Mouse (Mus musculus): ENCODE data around the gene Grtp1.
A peak's percentile ranks its signal among the peaks of the same experiment; 100 is the strongest.

Grtp1 gene

GRCm38 (mm10) chr8:13174305-13174704 is 26.1 kb downstream of the Grtp1 start:
- DNase-seq (ENCODE audit: low spot score), result no peak

- no peak for DNase-seq (ENCODE audit: low spot score)
Observed at GRCm38 (mm10) chr8:13170510-13170909, 29.9 kb downstream of the Grtp1 start.

- DNase-seq (ENCODE audit: low spot score), result no peak
Observed at GRCm38 (mm10) chr8:13164361-13164760, 36.1 kb downstream of the Grtp1 start.

GRCm38 (mm10) chr8:13163563-13163962 is 36.9 kb downstream of the Grtp1 start:
- DNase-seq (ENCODE audit: low spot score), result no peak

- DNase-seq (ENCODE audit: low spot score), result no peak
Observed at GRCm38 (mm10) chr8:13162098-13162497, 38.3 kb downstream of the Grtp1 start.

- DNase-seq (ENCODE audit: low spot score), result no peak
Observed at GRCm38 (mm10) chr8:13160691-13161090, 39.7 kb downstream of the Grtp1 start.

- no peak for DNase-seq (ENCODE audit: low spot score)
Observed at GRCm38 (mm10) chr8:13159377-13159881, 41.0 kb downstream of the Grtp1 start.

GRCm38 (mm10) chr8:13158718-13159376 is 41.6 kb downstream of the Grtp1 start, which contains the start of gene Lamp1:
Gene Lamp1 (plus strand): TSS chr8:13159161.
- peak; percentile 99 for DNase-seq (ENCODE audit: low spot score)

- DNase-seq (ENCODE audit: low spot score), result no peak
Observed at GRCm38 (mm10) chr8:13156327-13157097, 43.9 kb downstream of the Grtp1 start.

- no peak for DNase-seq (ENCODE audit: low spot score)
Observed at GRCm38 (mm10) chr8:13155358-13155757, 45.1 kb downstream of the Grtp1 start.

- no peak for DNase-seq (ENCODE audit: low spot score)
Observed at GRCm38 (mm10) chr8:13154099-13154498, 46.3 kb downstream of the Grtp1 start.

- DNase-seq (ENCODE audit: low spot score), result no peak
Observed at GRCm38 (mm10) chr8:13150929-13151328, 49.5 kb downstream of the Grtp1 start.

GRCm38 (mm10) chr8:13149866-13150265 is 50.6 kb downstream of the Grtp1 start:
- no peak for DNase-seq (ENCODE audit: low spot score)

- DNase-seq (ENCODE audit: low spot score), result no peak
Observed at GRCm38 (mm10) chr8:13149287-13149686, 51.1 kb downstream of the Grtp1 start.

- no peak for DNase-seq (ENCODE audit: low spot score)
Observed at GRCm38 (mm10) chr8:13148476-13148875, 51.9 kb downstream of the Grtp1 start.

- DNase-seq (ENCODE audit: low spot score), result no peak
Observed at GRCm38 (mm10) chr8:13141681-13142080, 58.7 kb downstream of the Grtp1 start.

- no peak for DNase-seq (ENCODE audit: low spot score)
Observed at GRCm38 (mm10) chr8:13139641-13140182, 60.7 kb downstream of the Grtp1 start.

GRCm38 (mm10) chr8:13132220-13132619 is 68.2 kb downstream of the Grtp1 start:
- DNase-seq (ENCODE audit: low spot score), result peak; percentile 24

GRCm38 (mm10) chr8:13124897-13125296 is 75.5 kb downstream of the Grtp1 start:
- DNase-seq (ENCODE audit: low spot score), result no peak

GRCm38 (mm10) chr8:13122887-13123421 is 77.5 kb downstream of the Grtp1 start:
- no peak for DNase-seq (ENCODE audit: low spot score)
